Mouse (Mus musculus) stomach, embryonic 14.5 days (tissue): Measurements from ENCODE around the gene Snx4. TPM values are rescaled to one million over a fixed set of nuclear protein-coding genes. Genes with fewer than 3 reads are reported as not detected.

ENCODE experiments used
- polyA plus RNA-seq: library from polyadenylated mRNA; unstranded; fragments of >200 nt; fragmentation: Nextera tagmentation; extraction: Ambion mirVana; gene quantifications from 2 replicates; pipeline ENCODE4 v1.2.1, GENCODE M21; 2014

The Snx4 gene
- polyA plus RNA-seq, 1 experiment from 2014 or later, result 79.6 TPM

Other genes with a start within 250 kb of the Snx4 start
- gene Iqcg, start 195.2 kb upstream of the Snx4 start, polyA plus RNA-seq, result 2.6 and 2.7 TPM in 2 replicates
- gene Rpl35a, start 195.0 kb upstream of the Snx4 start, polyA plus RNA-seq, result 1,070 and 1,136 TPM in 2 replicates
- 3.5 and 4.1 TPM in 2 replicates for gene Lmln, start 188.9 kb upstream of the Snx4 start, polyA plus RNA-seq
- gene Osbpl11, start 66.4 kb upstream of the Snx4 start, polyA plus RNA-seq, result 18.2 and 19.1 TPM in 2 replicates
- 55.1 and 60.2 TPM in 2 replicates for gene Zfp148, start 129.4 kb downstream of the Snx4 start, polyA plus RNA-seq